10 mouse cellular contexts compared by ENCODE assay signal in genomic region chr5:140646171-140646570, GRCm38 (mm10). TPM values are rescaled to one million over a fixed set of nuclear protein-coding genes. Genes with fewer than 3 reads are reported as not detected.
DNase-seq lines count a peak whose midpoint lies in the region; ATAC-seq and TF ChIP-seq lines count a peak whose summit lies in the region.
"Had no signal": no experiment of that assay in that cellular context is flagged by ENCODE, and none has a peak within 500 bp of the region (broad histone marks: within the 10 kb centered on the region; RNA-seq: fewer than 3 reads in every experiment).

No protein-coding gene starts in this region.

- H3K4me3 ChIP-seq in heart, embryonic 13.5 days: peak overlapping the region; percentile 75; the same call in 1 of the 2 replicates
- H3K4me3 ChIP-seq in embryonic facial prominence, embryonic 11.5 days (ENCODE audit: low read depth, low read length): peak overlapping the region; percentile 8; the same call in 1 of the 2 replicates
- peak overlapping the region; percentile 98 for H3K4me3 ChIP-seq in hindbrain, embryonic 11.5 days (ENCODE audit: low read depth, low read length)
- peak overlapping the region; percentile 90 for H3K4me3 ChIP-seq in midbrain, embryonic 10.5 days
- H3K4me3 ChIP-seq in gastrocnemius, adult 2 months: no peak overlapping the region

- peaks cover 84% of the 10 kb centered on the region for H3K4me1 ChIP-seq in heart, embryonic 13.5 days
- peaks cover 18% of the 10 kb centered on the region for H3K4me1 ChIP-seq in embryonic facial prominence, embryonic 11.5 days (ENCODE audit: control insufficient read depth, insufficient read depth, low read length)
- peaks cover 16% of the 10 kb centered on the region for H3K4me1 ChIP-seq in hindbrain, embryonic 11.5 days (replicated peaks; ENCODE audit: control insufficient read depth, insufficient read depth, low read length)
- H3K4me1 ChIP-seq in midbrain, embryonic 10.5 days: peaks cover 71% of the 10 kb centered on the region

- intact Hi-C loops in gastrocnemius, adult 2 months (cut with DNase I): no loop called here

- no peak for TF ChIP-seq CTCF in gastrocnemius, adult 2 months (IDR thresholded peaks at IDR 0.05)

- H3K9ac ChIP-seq in heart, embryonic 13.5 days: peak overlapping the region; percentile 95
- no peak overlapping the region for H3K9ac ChIP-seq in embryonic facial prominence, embryonic 11.5 days (replicated peaks; ENCODE audit: low read length)
- H3K9ac ChIP-seq in hindbrain, embryonic 11.5 days (ENCODE audit: low read depth, low read length): 0 out of 2 replicates have a peak overlapping the region, but pooled peaks have one; percentile 24

- H3K36me3 ChIP-seq in heart, embryonic 13.5 days: peaks cover 38% of the 10 kb centered on the region
- H3K36me3 ChIP-seq in embryonic facial prominence, embryonic 11.5 days (replicated peaks; ENCODE audit: control insufficient read depth, insufficient read depth, low read depth, low read length): peaks cover 10% of the 10 kb centered on the region
- H3K36me3 ChIP-seq in hindbrain, embryonic 11.5 days (ENCODE audit: control insufficient read depth, insufficient read depth, low read length): peaks cover 6% of the 10 kb centered on the region; the same call in 1 of the 2 replicates
- H3K36me3 ChIP-seq in midbrain, embryonic 10.5 days: peaks cover 54% of the 10 kb centered on the region

- peak overlapping the region; percentile 96; the same call in 1 of the 2 replicates for H3K27ac ChIP-seq in heart, embryonic 13.5 days (replicated peaks)
- H3K27ac ChIP-seq in embryonic facial prominence, embryonic 11.5 days (replicated peaks; ENCODE audit: low read depth, low read length): no peak overlapping the region
- H3K27ac ChIP-seq in hindbrain, embryonic 11.5 days (ENCODE audit: low read depth, low read length): no peak overlapping the region
- peak overlapping the region; percentile 100; the same call in 1 of the 2 replicates for H3K27ac ChIP-seq in midbrain, embryonic 10.5 days (replicated peaks)
- H3K27ac ChIP-seq in gastrocnemius, adult 2 months: no peak overlapping the region

- DNase-seq in heart, postnatal 4 days: no peak
- no peak for DNase-seq in embryonic facial prominence, embryonic 11.5 days (ENCODE audit: low spot score)
- DNase-seq in hindbrain, embryonic 11.5 days (ENCODE audit: low spot score): no peak
- no peak for DNase-seq in midbrain, embryonic 10.5 days (ENCODE audit: low spot score)
- no peak for DNase-seq in layer of hippocampus, adult 18-20 months (ENCODE audit: low spot score in 2 of 2)
- DNase-seq in adrenal gland, postnatal 4 days (ENCODE audit: low spot score in 2 of 2): no peak
- DNase-seq in gastrocnemius, adult 2 months: no peak
- DNase-seq: cerebellum, adult 11-12 months; gastrocnemius, postnatal 10 days had no signal

- H3K27me3 ChIP-seq in heart, embryonic 13.5 days (replicated peaks): no peaks in the 10 kb centered on the region
- H3K27me3 ChIP-seq in embryonic facial prominence, embryonic 11.5 days (ENCODE audit: control insufficient read depth, insufficient read depth, low read length): no peaks in the 10 kb centered on the region
- H3K27me3 ChIP-seq in hindbrain, embryonic 11.5 days (ENCODE audit: control insufficient read depth, insufficient read depth, low read length): no peaks in the 10 kb centered on the region
- H3K27me3 ChIP-seq in midbrain, embryonic 10.5 days (ENCODE audit: low read depth, poor library complexity, severe bottlenecking): peaks cover 9% of the 10 kb centered on the region; the same call in 1 of the 2 replicates

- ATAC-seq in heart, embryonic 13.5 days (ENCODE audit: extremely low read depth, insufficient number of reproducible peaks, low FRiP score, low TSS enrichment): no peak
- no peak for ATAC-seq in embryonic facial prominence, embryonic 11.5 days (replicated peaks; ENCODE audit: insufficient number of reproducible peaks, low FRiP score, low TSS enrichment, low read depth)
- no peak for ATAC-seq in hindbrain, embryonic 11.5 days (ENCODE audit: low FRiP score)

- H3K4me2 ChIP-seq in heart, embryonic 13.5 days: peak overlapping the region; percentile 87
- H3K4me2 ChIP-seq in embryonic facial prominence, embryonic 11.5 days (ENCODE audit: low read depth, low read length): peak overlapping the region; percentile 91
- H3K4me2 ChIP-seq in hindbrain, embryonic 11.5 days (replicated peaks; ENCODE audit: low read depth, low read length): peak overlapping the region; percentile 82

- WGBS in heart, embryonic 13.5 days: 91% methylated on average over 6 of the region's 6 CpGs
- WGBS in embryonic facial prominence, embryonic 11.5 days: 90% methylated on average over 6 of the region's 6 CpGs
- whole genome bisulfite sequencing in hindbrain, embryonic 11.5 days: 94% methylated on average over 6 of the region's 6 CpGs
- WGBS in midbrain, embryonic 10.5 days: 95% methylated on average over 6 of the region's 6 CpGs

- H3K9me3 ChIP-seq in heart, embryonic 13.5 days: no peaks in the 10 kb centered on the region
- H3K9me3 ChIP-seq in embryonic facial prominence, embryonic 11.5 days (replicated peaks; ENCODE audit: control insufficient read depth, low read length): no peaks in the 10 kb centered on the region
- no peaks in the 10 kb centered on the region for H3K9me3 ChIP-seq in hindbrain, embryonic 11.5 days (ENCODE audit: control insufficient read depth, low read length)
- H3K9me3 ChIP-seq in midbrain, embryonic 10.5 days (replicated peaks): no peaks in the 10 kb centered on the region

RNA-seq across cellular contexts. Expression of gene Ttyh3, which starts 2.7 kb away (rescaled TPM):
- polyA plus RNA-seq in heart, embryonic 13.5 days (2015; fragmentation: Nextera tagmentation; extraction: Ambion mirVana): 25.0 and 25.4 TPM in 2 replicates
- 10 to 100 TPM; 83.0 to 90.4 TPM for total RNA-seq in heart, postnatal 4 days (2021)
- polyA plus RNA-seq in embryonic facial prominence, embryonic 11.5 days (2014; fragmentation: Nextera tagmentation; extraction: Ambion mirVana): 42.5 and 42.8 TPM in 2 replicates
- 52.9 and 53.1 TPM in 2 replicates for polyA plus RNA-seq in hindbrain, embryonic 11.5 days (2014; fragmentation: Nextera tagmentation; extraction: Ambion mirVana)
- polyA plus RNA-seq in midbrain, embryonic 10.5 days (2016; fragmentation: Nextera tagmentation; extraction: Ambion mirVana): 28.6 and 36.2 TPM in 2 replicates
- 100 to 1,000 TPM; 182 to 186 TPM for total RNA-seq in layer of hippocampus, adult 18-20 months (2021)
- total RNA-seq in adrenal gland, postnatal 4 days (2021): 100 to 1,000 TPM; 199 to 212 TPM
- 1 to 10 TPM; 4.0 to 4.4 TPM for total RNA-seq in gastrocnemius, adult 2 months (2021)

RNA-seq across cellular contexts. Expression of gene Lfng, which starts 39.1 kb away (rescaled TPM):
- 3.3 and 3.5 TPM in 2 replicates for polyA plus RNA-seq in heart, embryonic 13.5 days (2015; fragmentation: Nextera tagmentation; extraction: Ambion mirVana)
- 10 to 100 TPM; 11.6 to 12.1 TPM for total RNA-seq in heart, postnatal 4 days (2021)
- polyA plus RNA-seq in embryonic facial prominence, embryonic 11.5 days (2014; fragmentation: Nextera tagmentation; extraction: Ambion mirVana): 13.3 and 13.7 TPM in 2 replicates
- polyA plus RNA-seq in hindbrain, embryonic 11.5 days (2014; fragmentation: Nextera tagmentation; extraction: Ambion mirVana): 34.1 and 38.8 TPM in 2 replicates
- 43.7 and 50.8 TPM in 2 replicates for polyA plus RNA-seq in midbrain, embryonic 10.5 days (2016; fragmentation: Nextera tagmentation; extraction: Ambion mirVana)
- total RNA-seq in layer of hippocampus, adult 18-20 months (2021): 10 to 100 TPM; 19.3 to 21.2 TPM
- 10 to 100 TPM; 23.5 to 24.4 TPM for total RNA-seq in adrenal gland, postnatal 4 days (2021)
- 1 to 10 TPM; 3.2 to 6.1 TPM for total RNA-seq in gastrocnemius, adult 2 months (2021)

RNA-seq across cellular contexts. Expression of gene Iqce, which starts 56.0 kb away (rescaled TPM):
- polyA plus RNA-seq in heart, embryonic 13.5 days (2015; fragmentation: Nextera tagmentation; extraction: Ambion mirVana): 8.0 and 10.3 TPM in 2 replicates
- total RNA-seq in heart, postnatal 4 days (2021): 10 to 100 TPM; 11.3 to 12.8 TPM
- 13.5 and 16.5 TPM in 2 replicates for polyA plus RNA-seq in embryonic facial prominence, embryonic 11.5 days (2014; fragmentation: Nextera tagmentation; extraction: Ambion mirVana)
- polyA plus RNA-seq in hindbrain, embryonic 11.5 days (2014; fragmentation: Nextera tagmentation; extraction: Ambion mirVana): 15.1 and 16.8 TPM in 2 replicates
- 23.6 and 27.6 TPM in 2 replicates for polyA plus RNA-seq in midbrain, embryonic 10.5 days (2016; fragmentation: Nextera tagmentation; extraction: Ambion mirVana)
- 10 to 100 TPM; 47.4 to 55.1 TPM for total RNA-seq in layer of hippocampus, adult 18-20 months (2021)
- total RNA-seq in adrenal gland, postnatal 4 days (2021): 10 to 100 TPM; 40.3 to 41.3 TPM
- 1 to 10 TPM; 2.2 to 3.3 TPM for total RNA-seq in gastrocnemius, adult 2 months (2021)

RNA-seq across cellular contexts. Expression of gene Brat1, which starts 58.6 kb away (rescaled TPM):
- polyA plus RNA-seq in heart, embryonic 13.5 days (2015; fragmentation: Nextera tagmentation; extraction: Ambion mirVana): 12.9 and 13.9 TPM in 2 replicates
- 1 to 10 TPM; 8.3 to 9.0 TPM for total RNA-seq in heart, postnatal 4 days (2021)
- 8.8 and 10.3 TPM in 2 replicates for polyA plus RNA-seq in embryonic facial prominence, embryonic 11.5 days (2014; fragmentation: Nextera tagmentation; extraction: Ambion mirVana)
- 8.8 and 9.6 TPM in 2 replicates for polyA plus RNA-seq in hindbrain, embryonic 11.5 days (2014; fragmentation: Nextera tagmentation; extraction: Ambion mirVana)
- 22.3 and 24.8 TPM in 2 replicates for polyA plus RNA-seq in midbrain, embryonic 10.5 days (2016; fragmentation: Nextera tagmentation; extraction: Ambion mirVana)
- 10 to 100 TPM; 17.7 to 18.5 TPM for total RNA-seq in layer of hippocampus, adult 18-20 months (2021)
- total RNA-seq in adrenal gland, postnatal 4 days (2021): 10 to 100 TPM; 23.9 to 24.2 TPM
- 1 to 10 TPM; 4.9 to 5.5 TPM for total RNA-seq in gastrocnemius, adult 2 months (2021)

Comparison
In these comparisons a context has a peak if more than half of its experiments do, and no peak if none do; other contexts are left out.
1. H3K27ac ChIP-seq: peak in heart, embryonic 13.5 days (single experiment) and midbrain, embryonic 10.5 days (single experiment); none in embryonic facial prominence, embryonic 11.5 days (single experiment), hindbrain, embryonic 11.5 days (single experiment) and gastrocnemius, adult 2 months (single experiment).
2. RNA of gene Ttyh3, which starts 2.7 kb away (total RNA-seq): 199 to 212 TPM in adrenal gland, postnatal 4 days, 182 to 186 TPM in layer of hippocampus, adult 18-20 months and 83.0 to 90.4 TPM in heart, postnatal 4 days; 4.0 to 4.4 TPM in gastrocnemius, adult 2 months; every median in the first group is over 10 times any median in the second.
3. Peak in every context shown above with its lines, with median percentiles within 50 percentile points of each other: H3K4me2 ChIP-seq.